Comparison of ENCODE assay signal across 9 mouse cellular contexts in genomic region chrX:105764162-105765004, GRCm38 (mm10). TPM values are rescaled to one million over a fixed set of nuclear protein-coding genes. Genes with fewer than 3 reads are reported as not detected.
DNase-seq lines count a peak whose midpoint lies in the region; ATAC-seq and TF ChIP-seq lines count a peak whose summit lies in the region.
"Had no signal": no experiment of that assay in that cellular context is flagged by ENCODE, and none has a peak within 500 bp of the region (broad histone marks: within the 10 kb centered on the region; RNA-seq: fewer than 3 reads in every experiment).

TSS of gene Fgf16 (plus strand) at chrX:105764279.

- H3K36me3 ChIP-seq in heart, adult 2 months (ENCODE audit: control insufficient read depth, insufficient read depth, low read length) = no peaks in the 10 kb centered on the region
- no peaks in the 10 kb centered on the region for H3K36me3 ChIP-seq in neural tube, embryonic 11.5 days (ENCODE audit: control insufficient read depth, insufficient read depth, low read length)

- peak within 1 kb of the TSS; percentile 58 for H3K27ac ChIP-seq in heart, adult 2 months
- no peak within 1 kb of the TSS for H3K27ac ChIP-seq in neural tube, embryonic 11.5 days (ENCODE audit: low read depth, low read length)

- H3K27me3 ChIP-seq in heart, adult 2 months (ENCODE audit: control insufficient read depth, insufficient read depth, low read length) = no peaks in the 10 kb centered on the region
- peaks cover 48% of the 10 kb centered on the region for H3K27me3 ChIP-seq in neural tube, embryonic 11.5 days (ENCODE audit: control insufficient read depth, insufficient read depth, low read length)

- peak; percentile 9 for DNase-seq in ovary, postnatal 36 days (ENCODE audit: low spot score)
- DNase-seq in ovary, postnatal 10 days (ENCODE audit: low spot score) = no peak
- peak; percentile 6 for DNase-seq in embryo, embryonic 10.5 days (ENCODE audit: low spot score)
- DNase-seq in heart, adult 2 months = peak; percentile 28 to 50
- DNase-seq in kidney, postnatal 14 days = peak; percentile 1
- DNase-seq in neural tube, embryonic 11.5 days (ENCODE audit: low spot score) = peak; percentile 20
- DNase-seq in adipocyte (ENCODE audit: low spot score) = no peak
- DNase-seq in Muller cell, postnatal 12 days (ENCODE audit: inconsistent ontology term) = no peak

- peak within 1 kb of the TSS; percentile 94 for H3K9ac ChIP-seq in heart, adult 2 months (ENCODE audit: low read depth, low read length)
- H3K9ac ChIP-seq in neural tube, embryonic 11.5 days (ENCODE audit: low read length) = no peak within 1 kb of the TSS

- no peaks in the 10 kb centered on the region; the same call in 1 of the 2 replicates for H3K4me1 ChIP-seq in heart, adult 2 months (ENCODE audit: control insufficient read depth, insufficient read depth, low read length)
- no peaks in the 10 kb centered on the region for H3K4me1 ChIP-seq in neural tube, embryonic 11.5 days (ENCODE audit: control insufficient read depth, insufficient read depth, low read length)

- ATAC-seq in neural tube, embryonic 11.5 days (ENCODE audit: insufficient read depth, low FRiP score, low TSS enrichment) = peak; percentile 41; the same call in 1 of the 2 replicates

- H3K9me3 ChIP-seq in neural tube, embryonic 11.5 days (ENCODE audit: control insufficient read depth, low read length) = no peaks in the 10 kb centered on the region

- peak within 1 kb of the TSS; percentile 49 for H3K4me3 ChIP-seq in heart, adult 2 months
- peak within 1 kb of the TSS; percentile 34 for H3K4me3 ChIP-seq in neural tube, embryonic 11.5 days (ENCODE audit: low read depth, low read length)

- no peak for TF ChIP-seq POLR2A in heart, adult 2 months (IDR thresholded peaks at IDR 0.05; ENCODE audit: insufficient read depth, low read depth, low read length)

- H3K4me2 ChIP-seq in neural tube, embryonic 11.5 days (ENCODE audit: low read depth) = peak within 1 kb of the TSS; percentile 47

- H3K79me2 ChIP-seq in heart, adult 2 months (replicated peaks; ENCODE audit: control insufficient read depth, insufficient read depth, low read length) = no peaks in the 10 kb centered on the region

- intact Hi-C loops in heart, adult 2 months (cut with DNase I) = no loop called here

- no peak for TF ChIP-seq CTCF in heart, adult 2 months (IDR thresholded peaks at IDR 0.05)

- 16% methylated on average over 63 of the region's 86 CpGs for WGBS in heart, adult 2 months
- WGBS in neural tube, embryonic 11.5 days = 11% methylated on average over 64 of the region's 86 CpGs

- no peak for TF ChIP-seq EP300 in heart, adult 2 months (IDR thresholded peaks at IDR 0.05; ENCODE audit: insufficient read depth, low read depth, low read length)

RNA-seq across cellular contexts. Expression of gene Fgf16, which starts in this region (rescaled TPM):
- total RNA-seq in heart, adult 2 months (2021) = 10 to 100 TPM; 16.0 to 18.1 TPM
- polyA plus RNA-seq in heart, adult 2 months (2012; rRNA removed) = 9.5 and 14.3 TPM in 2 replicates
- not detected in 2 replicates for polyA plus RNA-seq in neural tube, embryonic 11.5 days (2014; fragmentation: Nextera tagmentation; extraction: Ambion mirVana)
- total RNA-seq: common myeloid progenitor, adult 5-6 weeks had no signal

Comparison
In these comparisons a context has a peak if more than half of its experiments do, and no peak if none do; other contexts are left out.
1. RNA of gene Fgf16 (polyA plus RNA-seq): 9.5 to 14.3 TPM in heart, adult 2 months; not detected in neural tube, embryonic 11.5 days; every median in the first group is over 10 times any median in the second.
2. DNase-seq: peak in ovary, postnatal 36 days (single experiment), embryo, embryonic 10.5 days (single experiment), heart, adult 2 months (2 of 2) and kidney, postnatal 14 days (single experiment); none in ovary, postnatal 10 days (single experiment), adipocyte (single experiment) and Muller cell, postnatal 12 days (single experiment).
3. Peak in DNase-seq, ATAC-seq, H3K4me3 ChIP-seq and H3K4me2 ChIP-seq in neural tube, embryonic 11.5 days; RNA of the gene not detected or under 1 TPM.